Mouse (Mus musculus) E14TG2a.4 (cell line): Measurements from ENCODE around the gene Cfap58.

Experiments
- CTCF ChIP-seq: conservative IDR thresholded peaks from 2 replicates; pipeline ENCODE4 v1.5.1; 2014; ENCODE audit warnings: low read length
- POU5F1 ChIP-seq: IDR thresholded peaks from 2 replicates; pipeline ENCODE4 v1.6.1; 2014; ENCODE audit warnings: low read length, borderline replicate concordance

DNA sequence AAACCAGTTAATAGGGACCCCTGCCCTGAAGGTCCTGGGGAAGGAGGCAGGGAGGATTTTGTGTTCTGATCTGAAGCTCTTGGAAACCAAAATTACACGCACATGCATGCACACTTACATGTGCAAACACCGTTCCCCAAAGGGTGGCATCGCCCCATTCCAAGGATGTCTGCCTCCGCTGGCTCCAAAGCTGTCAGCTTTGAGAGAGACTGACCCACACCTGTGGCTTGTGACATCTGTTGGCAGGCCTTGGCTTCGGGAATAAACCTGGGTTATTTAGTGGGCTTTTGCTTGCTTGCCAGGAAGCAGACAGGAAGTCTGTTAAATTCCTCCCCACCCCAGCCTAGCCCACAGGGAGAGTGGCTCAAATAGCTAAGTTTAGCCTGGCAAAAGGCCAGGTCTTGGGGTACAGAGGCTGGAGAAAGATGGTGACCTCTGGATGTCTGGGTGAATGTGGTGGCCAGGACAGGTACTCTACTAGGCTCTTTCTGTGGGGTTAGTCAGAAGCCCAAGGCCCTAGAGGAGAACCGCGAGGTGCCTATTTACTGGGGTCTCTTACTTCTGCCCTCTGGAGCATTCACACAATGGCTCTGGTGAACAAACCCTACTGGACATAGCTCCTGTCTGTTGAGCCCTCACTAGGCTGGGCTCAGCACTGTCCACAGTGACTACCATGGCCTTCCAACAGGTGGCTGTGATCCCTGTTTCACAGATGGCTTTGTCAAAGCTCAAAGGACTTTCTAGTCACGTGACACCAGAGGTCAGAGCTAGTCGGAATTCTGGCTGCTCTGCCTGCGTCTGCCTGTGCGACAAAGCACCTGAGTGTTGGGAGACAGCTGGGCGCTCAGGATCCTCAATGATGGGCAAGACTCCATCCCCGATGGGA, 34.9 kb upstream of the Cfap58 start:
- TF ChIP-seq CTCF (no peak), POU5F1 (no peak)
